Mouse (Mus musculus): Measurements from ENCODE around the gene Kcnh8. TPM values are rescaled to one million over a fixed set of nuclear protein-coding genes. Genes with fewer than 3 reads are reported as not detected.

Gene Kcnh8
- polyA plus RNA-seq (2017; shearing (Covaris generic)): not detected

DNA sequence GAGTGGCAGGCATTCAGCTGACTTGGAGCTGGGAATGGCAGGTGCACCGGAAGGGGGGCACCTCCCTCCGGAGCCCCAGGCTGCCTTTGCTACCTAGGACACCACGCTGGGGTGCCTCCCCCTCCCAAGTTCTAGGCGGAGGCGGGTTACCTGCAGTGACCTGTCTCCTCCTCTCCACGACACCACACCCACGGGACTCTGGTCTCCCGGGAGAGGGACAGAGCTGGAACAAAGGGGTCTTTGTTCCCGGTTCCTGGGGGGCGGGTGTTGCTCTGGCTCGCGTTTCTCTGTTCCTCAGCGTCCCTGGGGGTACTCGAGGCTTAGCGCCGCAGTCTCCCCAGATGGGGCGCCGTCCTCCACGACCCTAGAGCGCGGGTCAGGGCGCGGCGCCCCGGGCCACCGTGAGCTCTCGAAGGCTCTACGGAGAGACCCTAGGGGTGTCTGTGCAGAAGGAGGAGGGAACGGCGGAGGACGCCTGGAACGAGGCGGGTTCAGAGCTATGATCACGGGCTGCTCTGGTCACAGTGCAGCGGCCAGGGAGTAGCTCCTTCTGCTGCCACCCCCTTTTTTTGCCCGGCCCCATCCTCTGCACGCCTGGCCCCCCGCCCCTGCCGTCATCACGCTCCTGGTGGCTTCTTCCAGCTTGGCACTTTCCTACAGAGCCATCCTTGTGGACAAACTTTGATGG lies at the start of gene Kcnh8:
TSS of gene Kcnh8 (plus strand) at position 617 of the 688 bp plus-strand sequence.

Measured in CD4-positive, CD25-positive, alpha-beta regulatory T cell (primary cell).